Mouse (Mus musculus) lung, embryonic 15.5 days (tissue): ENCODE measurements at regions not wholly inside any gene's neighbourhood (a gene's known extent, or its start where the extent isn't known, plus 50 kb on each side); places are given as distances from the start of the nearest gene placed in this dataset.

Experiments used
- ATAC-seq: fragments of 200-750 bp; cut with Nextera tagmentation; 2 replicates; pipeline ENCODE4 v1.8.0; 2017; ENCODE audit warnings: moderate number of reproducible peaks, borderline replicate concordance; ENCODE audit not compliant: low FRiP score, low TSS enrichment; ENCODE audit errors: extremely low read depth
- H3K27ac ChIP-seq: fragments of 300-500 bp; sonication (generic); 2 replicates; pipeline ENCODE4 v1.5.1; 2015; ENCODE audit warnings: moderate library complexity, mild to moderate bottlenecking, inconsistent platforms
- H3K27me3 ChIP-seq: fragments of 300-500 bp; sonication (generic); 2 replicates; pipeline ENCODE4 v1.6.1; 2015; ENCODE audit warnings: inconsistent platforms
- H3K36me3 ChIP-seq: fragments of 300-500 bp; sonication (generic); 2 replicates; pipeline ENCODE4 v1.6.1; 2015; ENCODE audit warnings: inconsistent platforms
- H3K4me1 ChIP-seq: fragments of 300-500 bp; sonication (generic); 2 replicates; pipeline ENCODE4 v1.6.1; 2015; ENCODE audit warnings: inconsistent platforms
- H3K4me2 ChIP-seq: fragments of 300-500 bp; sonication (generic); 2 replicates; pipeline ENCODE4 v1.6.1; 2015; ENCODE audit warnings: inconsistent platforms, mild to moderate bottlenecking, moderate library complexity
- H3K4me3 ChIP-seq: fragments of 300-500 bp; sonication (generic); 2 replicates; pipeline ENCODE4 v1.5.1; 2015; ENCODE audit warnings: mild to moderate bottlenecking, inconsistent platforms
- H3K9ac ChIP-seq: fragments of 300-500 bp; sonication (generic); 2 replicates; pipeline ENCODE4 v1.6.1; 2015; ENCODE audit warnings: inconsistent platforms
- H3K9me3 ChIP-seq: fragments of 300-500 bp; sonication (generic); 2 replicates; pipeline ENCODE4 v1.6.1; 2016; ENCODE audit warnings: inconsistent platforms
- WGBS: fragments of 180-500 bp; shearing (Covaris S2); methylation state at CpG from one replicate; pipeline ENCODE4 v1.1.7; 2015; 5-methylcytosine and 5-hydroxymethylcytosine counted together

DNA sequence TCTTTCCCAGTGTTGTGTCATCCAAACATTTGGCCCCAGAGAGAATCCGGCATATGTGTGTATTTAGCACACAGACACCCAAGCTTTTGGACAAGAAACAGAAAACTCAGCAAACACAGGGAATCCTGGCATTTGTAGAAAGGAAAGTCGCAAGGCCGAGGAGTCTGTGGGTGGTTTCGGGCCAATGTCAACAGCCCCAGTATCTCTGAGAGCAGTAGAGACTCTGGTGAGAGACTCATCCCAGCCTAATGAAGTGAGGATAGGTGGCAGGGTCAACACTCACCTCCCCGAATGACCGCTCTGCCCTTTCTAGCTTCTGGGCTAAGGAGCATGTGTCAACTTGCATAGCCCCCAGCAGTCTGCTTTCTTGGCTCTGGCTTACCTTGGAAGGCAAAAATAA, 52.9 kb upstream of the Fam180a start:
- Histone ChIP-seq H3K27me3 (no peaks in the 10 kb centered on the region), H3K4me3 (no peak overlapping the region), H3K9me3 (no peaks in the 10 kb centered on the region), H3K4me1 (peaks cover 5% of the 10 kb centered on the region; the same call in 1 of the 2 replicates), H3K9ac (no peak overlapping the region), H3K36me3 (no peaks in the 10 kb centered on the region), H3K27ac (no peak overlapping the region), H3K4me2 (no peak overlapping the region)
- WGBS, result 72% methylated on average over 6 of the region's 6 CpGs
- no peak for ATAC-seq

DNA sequence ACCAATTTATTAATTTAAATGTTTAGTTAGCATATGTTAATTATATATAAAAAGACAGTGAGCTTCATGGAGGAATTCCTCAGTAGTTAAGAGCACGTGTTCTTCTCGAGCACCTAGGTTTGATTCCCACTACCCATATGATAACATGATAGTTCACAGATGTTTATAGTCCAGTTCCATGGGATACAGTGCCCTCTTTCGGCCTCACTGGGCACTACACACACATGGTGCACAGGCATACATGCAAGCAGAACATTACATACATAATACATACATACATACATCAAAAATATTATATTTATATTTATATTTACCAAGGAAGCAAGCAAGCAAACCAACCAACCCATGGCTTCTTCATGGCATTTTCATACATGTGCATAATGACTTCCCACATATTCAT, 51.6 kb upstream of the Fam180a start:
- Histone ChIP-seq H3K4me3 (no peak overlapping the region), H3K9ac (no peak overlapping the region), H3K27ac (no peak overlapping the region), H3K36me3 (no peaks in the 10 kb centered on the region), H3K9me3 (no peaks in the 10 kb centered on the region), H3K4me1 (peaks cover 5% of the 10 kb centered on the region; the same call in 1 of the 2 replicates), H3K27me3 (no peaks in the 10 kb centered on the region), H3K4me2 (no peak overlapping the region)
- ATAC-seq, result no peak
- 80% methylated on average over 3 of the region's 3 CpGs for WGBS

- 73% methylated on average over 9 of the region's 9 CpGs for WGBS
- no peaks in the 10 kb centered on the region for H3K9me3 ChIP-seq
- H3K9ac ChIP-seq, result no peak overlapping the region
- peaks cover 5% of the 10 kb centered on the region; the same call in 1 of the 2 replicates for H3K4me1 ChIP-seq
- H3K4me2 ChIP-seq, result no peak overlapping the region
- no peak overlapping the region for H3K27ac ChIP-seq
- H3K27me3 ChIP-seq, result no peaks in the 10 kb centered on the region
- ATAC-seq, result no peak
- no peaks in the 10 kb centered on the region for H3K36me3 ChIP-seq
- H3K4me3 ChIP-seq, result no peak overlapping the region
Observed at GRCm38 (mm10) chr6:35376526-35376925, 50.6 kb upstream of the Fam180a start.
